Mouse (Mus musculus) kidney, embryonic 15.5 days (tissue): Measurements from ENCODE around the gene Zmiz1. TPM values are rescaled to one million over a fixed set of nuclear protein-coding genes. Genes with fewer than 3 reads are reported as not detected.

Source experiments
- ATAC-seq: fragments of 200-750 bp; cut with Nextera tagmentation; replicated peaks from 2 replicates; pipeline ENCODE4 v1.8.0; 2017; ENCODE audit warnings: moderate TSS enrichment; ENCODE audit not compliant: low FRiP score
- H3K27ac ChIP-seq: fragments of 300-500 bp; sonication (generic); 2 replicates; pipeline ENCODE4 v1.5.1; 2015; ENCODE audit warnings: mild to moderate bottlenecking, inconsistent platforms
- H3K27me3 ChIP-seq: fragments of 300-500 bp; sonication (generic); 2 replicates; pipeline ENCODE4 v1.6.1; 2015; ENCODE audit warnings: inconsistent platforms
- H3K36me3 ChIP-seq: fragments of 300-500 bp; sonication (generic); 2 replicates; pipeline ENCODE4 v1.6.1; 2015; ENCODE audit warnings: inconsistent platforms
- H3K4me1 ChIP-seq: fragments of 300-500 bp; sonication (generic); 2 replicates; pipeline ENCODE4 v1.6.1; 2015; ENCODE audit warnings: inconsistent platforms
- H3K4me2 ChIP-seq: fragments of 300-500 bp; sonication (generic); 2 replicates; pipeline ENCODE4 v1.6.1; 2015; ENCODE audit warnings: moderate library complexity, mild to moderate bottlenecking, inconsistent platforms
- H3K4me3 ChIP-seq: fragments of 300-500 bp; sonication (generic); replicated peaks from 2 replicates; pipeline ENCODE4 v1.5.1; 2015; ENCODE audit warnings: mild to moderate bottlenecking, inconsistent platforms
- H3K9ac ChIP-seq: fragments of 300-500 bp; sonication (generic); 2 replicates; pipeline ENCODE4 v1.6.1; 2015; ENCODE audit warnings: mild to moderate bottlenecking, inconsistent platforms
- H3K9me3 ChIP-seq: fragments of 300-500 bp; sonication (generic); replicated peaks from 2 replicates; pipeline ENCODE4 v1.6.1; 2016; ENCODE audit warnings: inconsistent platforms
- WGBS: fragments of 180-500 bp; shearing (Covaris S2); methylation state at CpG from one replicate; pipeline ENCODE4 v1.1.7; 2015; ENCODE audit warnings: mixed read lengths; 5-methylcytosine and 5-hydroxymethylcytosine counted together
- polyA plus RNA-seq: library from polyadenylated mRNA; unstranded; fragments of >200 nt; fragmentation: Nextera tagmentation; extraction: Ambion mirVana; gene quantifications from 2 replicates; pipeline ENCODE4 v1.2.1, GENCODE M21; 2015

The Zmiz1 gene
- polyA plus RNA-seq, 1 experiment from 2014 or later = 47.3 TPM

- H3K27ac ChIP-seq = peak overlapping the region; percentile 80; the same call in 1 of the 2 replicates
- no peak overlapping the region for H3K4me2 ChIP-seq
- H3K4me1 ChIP-seq = peaks cover 56% of the 10 kb centered on the region
- no peak overlapping the region; the same call in 1 of the 2 replicates for H3K9ac ChIP-seq
- no peaks in the 10 kb centered on the region for H3K9me3 ChIP-seq
- no peak overlapping the region for H3K4me3 ChIP-seq
- ATAC-seq = no peak; the same call in 1 of the 2 replicates
- 56% methylated on average over 11 of the region's 11 CpGs for WGBS
- H3K36me3 ChIP-seq = peaks cover 48% of the 10 kb centered on the region
- no peaks in the 10 kb centered on the region for H3K27me3 ChIP-seq
Observed at GRCm38 (mm10) chr14:25534918-25535582, 76.1 kb downstream of the Zmiz1 start.

GRCm38 (mm10) chr14:25535583-25535943, 76.6 kb downstream of the Zmiz1 start:
- Histone ChIP-seq H3K4me2 (no peak overlapping the region), H3K27ac (no peak overlapping the region), H3K36me3 (peaks cover 54% of the 10 kb centered on the region), H3K9ac (no peak overlapping the region; the same call in 1 of the 2 replicates), H3K4me3 (no peak overlapping the region), H3K9me3 (no peaks in the 10 kb centered on the region), H3K4me1 (peaks cover 57% of the 10 kb centered on the region), H3K27me3 (no peaks in the 10 kb centered on the region)
- ATAC-seq = no peak
- WGBS = 79% methylated on average over 4 of the region's 4 CpGs

- no peak for ATAC-seq
- 89% methylated on average over 8 of the region's 8 CpGs for WGBS
Observed at GRCm38 (mm10) chr14:25536476-25536875, 77.5 kb downstream of the Zmiz1 start.

GRCm38 (mm10) chr14:25537351-25537750, 78.4 kb downstream of the Zmiz1 start:
- no peak overlapping the region for H3K27ac ChIP-seq
- H3K27me3 ChIP-seq = no peaks in the 10 kb centered on the region
- ATAC-seq = no peak
- 96% methylated on average over 1 of the region's 1 CpGs for WGBS
- peaks cover 53% of the 10 kb centered on the region for H3K4me1 ChIP-seq
- no peak overlapping the region for H3K4me2 ChIP-seq
- H3K9ac ChIP-seq = no peak overlapping the region
- no peaks in the 10 kb centered on the region for H3K9me3 ChIP-seq
- peaks cover 63% of the 10 kb centered on the region for H3K36me3 ChIP-seq
- H3K4me3 ChIP-seq = no peak overlapping the region

More at GRCm38 (mm10) chr14:25536476-25536875, 77.5 kb downstream of the Zmiz1 start:
- Histone ChIP-seq H3K4me1 (peaks cover 58% of the 10 kb centered on the region), H3K27ac (no peak overlapping the region), H3K4me2 (no peak overlapping the region), H3K9me3 (no peaks in the 10 kb centered on the region), H3K27me3 (no peaks in the 10 kb centered on the region), H3K9ac (no peak overlapping the region), H3K4me3 (no peak overlapping the region), H3K36me3 (peaks cover 60% of the 10 kb centered on the region)

- no peak overlapping the region for H3K4me2 ChIP-seq
- H3K27me3 ChIP-seq = no peaks in the 10 kb centered on the region
- no peak overlapping the region for H3K27ac ChIP-seq
- H3K36me3 ChIP-seq = peaks cover 69% of the 10 kb centered on the region
- no peak overlapping the region for H3K4me3 ChIP-seq
- ATAC-seq = no peak
- WGBS = 71% methylated on average over 2 of the region's 2 CpGs
- H3K9me3 ChIP-seq = no peaks in the 10 kb centered on the region
- no peak overlapping the region for H3K9ac ChIP-seq
- H3K4me1 ChIP-seq = peaks cover 45% of the 10 kb centered on the region
Observed at GRCm38 (mm10) chr14:25538522-25538921, 79.5 kb downstream of the Zmiz1 start.

GRCm38 (mm10) chr14:25539493-25540116, 80.6 kb downstream of the Zmiz1 start:
- Histone ChIP-seq H3K27me3 (no peaks in the 10 kb centered on the region), H3K4me2 (no peak overlapping the region), H3K4me1 (peaks cover 34% of the 10 kb centered on the region), H3K9ac (no peak overlapping the region), H3K36me3 (peaks cover 72% of the 10 kb centered on the region), H3K9me3 (no peaks in the 10 kb centered on the region), H3K4me3 (no peak overlapping the region), H3K27ac (no peak overlapping the region)
- 79% methylated on average over 10 of the region's 10 CpGs for WGBS
- no peak for ATAC-seq

- peaks cover 70% of the 10 kb centered on the region for H3K36me3 ChIP-seq
- H3K27me3 ChIP-seq = no peaks in the 10 kb centered on the region
- 80% methylated on average over 4 of the region's 4 CpGs for WGBS
- H3K9me3 ChIP-seq = no peaks in the 10 kb centered on the region
- peaks cover 29% of the 10 kb centered on the region for H3K4me1 ChIP-seq
- H3K27ac ChIP-seq = no peak overlapping the region
- H3K4me2 ChIP-seq = no peak overlapping the region
- H3K4me3 ChIP-seq = no peak overlapping the region
- ATAC-seq = no peak
- H3K9ac ChIP-seq = no peak overlapping the region
Observed at GRCm38 (mm10) chr14:25540172-25540571, 81.2 kb downstream of the Zmiz1 start.

- no peak for ATAC-seq
Observed at GRCm38 (mm10) chr14:25541213-25541612, 82.2 kb downstream of the Zmiz1 start.

GRCm38 (mm10) chr14:25543098-25543497, 84.1 kb downstream of the Zmiz1 start:
- 92% methylated on average over 4 of the region's 4 CpGs for WGBS
- no peak for ATAC-seq
- Histone ChIP-seq H3K27me3 (no peaks in the 10 kb centered on the region), H3K4me1 (peaks cover 47% of the 10 kb centered on the region), H3K27ac (no peak overlapping the region), H3K9me3 (no peaks in the 10 kb centered on the region), H3K36me3 (peaks cover 64% of the 10 kb centered on the region), H3K4me3 (no peak overlapping the region), H3K9ac (no peak overlapping the region), H3K4me2 (no peak overlapping the region)

More at GRCm38 (mm10) chr14:25541213-25541612, 82.2 kb downstream of the Zmiz1 start:
- H3K4me2 ChIP-seq = no peak overlapping the region
- no peak overlapping the region for H3K9ac ChIP-seq
- 76% methylated on average over 5 of the region's 5 CpGs for WGBS
- H3K4me3 ChIP-seq = no peak overlapping the region
- no peak overlapping the region for H3K27ac ChIP-seq
- H3K9me3 ChIP-seq = no peaks in the 10 kb centered on the region
- no peaks in the 10 kb centered on the region for H3K27me3 ChIP-seq
- peaks cover 30% of the 10 kb centered on the region for H3K4me1 ChIP-seq
- peaks cover 75% of the 10 kb centered on the region for H3K36me3 ChIP-seq

GRCm38 (mm10) chr14:25543927-25544326, 84.9 kb downstream of the Zmiz1 start:
- Histone ChIP-seq H3K9me3 (no peaks in the 10 kb centered on the region), H3K4me3 (no peak overlapping the region), H3K4me2 (no peak overlapping the region), H3K27me3 (no peaks in the 10 kb centered on the region), H3K9ac (no peak overlapping the region), H3K36me3 (peaks cover 57% of the 10 kb centered on the region), H3K27ac (no peak overlapping the region), H3K4me1 (peaks cover 54% of the 10 kb centered on the region)
- WGBS = 95% methylated on average over 4 of the region's 4 CpGs
- no peak for ATAC-seq

- peak; percentile 57 for ATAC-seq
- Histone ChIP-seq H3K9ac (no peak overlapping the region), H3K4me1 (peaks cover 67% of the 10 kb centered on the region), H3K27ac (peak overlapping the region; percentile 81), H3K27me3 (no peaks in the 10 kb centered on the region), H3K4me3 (no peak overlapping the region), H3K9me3 (no peaks in the 10 kb centered on the region), H3K4me2 (no peak overlapping the region), H3K36me3 (peaks cover 40% of the 10 kb centered on the region)
- WGBS = 37% methylated on average over 14 of the region's 14 CpGs
Observed at GRCm38 (mm10) chr14:25546852-25547621, 88.1 kb downstream of the Zmiz1 start.

GRCm38 (mm10) chr14:25547882-25548281, 88.9 kb downstream of the Zmiz1 start:
- Histone ChIP-seq H3K9me3 (no peaks in the 10 kb centered on the region), H3K9ac (no peak overlapping the region), H3K4me3 (no peak overlapping the region), H3K4me1 (peaks cover 68% of the 10 kb centered on the region), H3K27ac (peak overlapping the region; percentile 81), H3K36me3 (peaks cover 32% of the 10 kb centered on the region), H3K27me3 (no peaks in the 10 kb centered on the region), H3K4me2 (no peak overlapping the region)
- 43% methylated on average over 9 of the region's 9 CpGs for WGBS
- no peak for ATAC-seq
